Mouse (Mus musculus): Measurements from ENCODE around the gene Duxbl2. TPM values are rescaled to one million over a fixed set of nuclear protein-coding genes. Genes with fewer than 3 reads are reported as not detected.

Duxbl2 gene
- polyA plus RNA-seq, 1 experiment from 2014 or later: not detected

Other genes starting within 250 kb of the Duxbl2 start
- not detected in 2 replicates for gene Plac9a, start 215.2 kb upstream of the Duxbl2 start, polyA plus RNA-seq (2016; fragmentation: Nextera tagmentation; extraction: Ambion mirVana)
- gene Tmem254a, start 190.7 kb upstream of the Duxbl2 start, polyA plus RNA-seq (2016; fragmentation: Nextera tagmentation; extraction: Ambion mirVana): 1.9 and 3.4 TPM in 2 replicates
- not detected in 2 replicates for gene Cphx1, start 180.0 kb upstream of the Duxbl2 start, polyA plus RNA-seq (2016; fragmentation: Nextera tagmentation; extraction: Ambion mirVana)
- gene Duxbl1, start 139.8 kb upstream of the Duxbl2 start, polyA plus RNA-seq (2016; fragmentation: Nextera tagmentation; extraction: Ambion mirVana): 1.8 and 3.8 TPM in 2 replicates
- not detected in 2 replicates for gene Gm9780, start 75.6 kb upstream of the Duxbl2 start, polyA plus RNA-seq (2016; fragmentation: Nextera tagmentation; extraction: Ambion mirVana)
- gene Tmem254c, start 51.0 kb upstream of the Duxbl2 start, polyA plus RNA-seq (2016; fragmentation: Nextera tagmentation; extraction: Ambion mirVana): 16.8 and 22.5 TPM in 2 replicates
- gene Cphx2, start 36.8 kb upstream of the Duxbl2 start, polyA plus RNA-seq (2016; fragmentation: Nextera tagmentation; extraction: Ambion mirVana): not detected in 2 replicates
- not detected in 2 replicates for gene Cphx3, start 36.1 kb upstream of the Duxbl2 start, polyA plus RNA-seq (2016; fragmentation: Nextera tagmentation; extraction: Ambion mirVana)
- 0.19 TPM in 1 of 2 replicates, not detected in the other for gene Plac9b, start 64.1 kb downstream of the Duxbl2 start, polyA plus RNA-seq (2016; fragmentation: Nextera tagmentation; extraction: Ambion mirVana)
- 11.3 and 16.9 TPM in 2 replicates for gene Tmem254b, start 88.7 kb downstream of the Duxbl2 start, polyA plus RNA-seq (2016; fragmentation: Nextera tagmentation; extraction: Ambion mirVana)
- gene Duxbl3, start 139.6 kb downstream of the Duxbl2 start, polyA plus RNA-seq (2016; fragmentation: Nextera tagmentation; extraction: Ambion mirVana): 2.3 and 3.1 TPM in 2 replicates

Measured in limb, embryonic 10.5 days (tissue).